Mouse (Mus musculus) layer of hippocampus, postnatal 36 days (tissue): ENCODE results near the gene Asb2. TPM values are rescaled to one million over a fixed set of nuclear protein-coding genes. Genes with fewer than 3 reads are reported as not detected.

Experiments
- DNase-seq, 2 experiments: peaks; one replicate each; pipeline ENCODE4 v3.0.0; 2022
- total RNA-seq, 2 experiments: library from RNA; stranded (reverse); gene quantifications; 2 replicates each; pipeline ENCODE4 v1.2.3; 2021

Asb2 gene
- total RNA-seq, 2 experiments from 2014 or later: 1.6 to 1.7 TPM

DNA sequence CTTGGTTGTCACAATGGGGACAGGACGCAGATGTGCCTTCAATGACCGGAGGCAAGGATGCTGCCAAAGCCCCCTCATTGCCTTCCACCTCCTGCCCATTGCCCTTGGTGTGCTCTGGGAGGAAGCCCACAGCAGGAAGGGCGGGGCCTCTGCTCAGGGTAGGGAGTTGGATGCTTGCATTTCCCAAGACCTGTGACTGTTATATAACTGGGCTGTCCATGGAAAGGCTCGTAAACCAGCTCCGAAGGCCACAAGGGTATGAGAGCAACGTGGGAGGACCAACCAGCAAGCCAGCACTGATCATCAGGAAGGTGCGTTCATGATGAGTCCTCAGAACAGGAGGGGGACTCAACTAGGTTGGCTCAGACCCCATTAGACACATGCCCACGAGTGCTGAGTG lies 5.0 kb upstream of the Asb2 start:
- no peak for DNase-seq

DNA sequence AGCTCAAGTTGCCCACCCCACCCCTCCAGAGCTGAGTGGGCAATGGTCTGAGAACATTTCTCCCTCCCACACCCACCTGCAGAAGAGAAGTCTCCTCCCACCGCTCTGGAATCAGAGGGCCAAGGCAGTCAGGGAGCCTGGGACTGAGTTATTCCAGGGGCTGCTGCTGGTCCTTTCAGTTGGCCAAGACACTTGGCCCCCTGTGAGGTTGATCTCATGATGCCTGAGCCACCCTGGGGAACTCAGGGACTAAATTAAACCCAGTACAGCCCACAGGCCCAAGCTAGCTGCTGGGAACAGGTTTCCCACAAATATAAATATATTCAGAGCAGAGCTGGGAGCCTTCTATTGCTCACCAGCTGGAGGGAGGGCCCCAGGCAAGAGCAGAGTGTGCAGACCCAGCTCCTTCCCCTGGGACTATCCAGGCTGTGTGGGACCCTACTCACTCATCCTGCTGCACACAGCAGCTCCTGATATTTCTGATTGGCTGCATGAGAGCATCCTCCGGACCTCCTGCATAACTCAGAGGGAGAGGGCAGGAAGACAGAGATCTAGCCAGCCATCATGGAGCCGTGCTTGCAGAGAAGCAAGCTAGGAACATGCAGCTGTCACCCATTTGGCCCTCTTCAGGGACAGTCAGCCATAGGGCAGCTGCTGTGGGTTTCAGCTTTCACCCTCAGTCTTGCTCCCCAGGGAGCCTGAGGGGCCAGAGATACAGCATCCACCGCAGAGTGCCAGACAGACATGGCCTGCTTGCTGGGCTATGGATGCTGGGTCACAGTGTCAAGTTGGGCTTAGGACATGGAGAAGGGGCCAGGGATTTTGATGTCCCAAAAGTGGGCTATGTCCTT lies 3.4 kb upstream of the Asb2 start:
- DNase-seq: no peak

DNA sequence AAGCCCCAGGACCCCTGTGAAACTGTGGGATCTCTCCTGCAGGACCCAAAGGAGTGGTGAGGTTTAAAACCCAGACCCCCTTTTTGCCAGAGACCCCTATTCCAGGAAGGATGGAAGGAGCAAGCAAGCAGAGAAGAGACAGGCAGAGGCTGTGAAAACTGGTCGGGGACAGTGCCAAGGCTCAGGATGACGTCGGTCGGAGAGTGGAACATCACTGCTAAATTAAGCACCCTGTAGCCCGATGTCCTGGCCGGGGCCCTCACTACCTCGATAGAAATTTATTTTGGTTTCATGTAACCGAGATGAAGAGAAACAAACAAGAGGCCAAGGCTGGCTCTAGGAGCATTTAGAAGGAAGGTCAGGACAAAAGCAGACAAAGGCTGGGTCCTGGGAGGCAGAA lies 2.4 kb upstream of the Asb2 start:
- no peak for DNase-seq

DNA sequence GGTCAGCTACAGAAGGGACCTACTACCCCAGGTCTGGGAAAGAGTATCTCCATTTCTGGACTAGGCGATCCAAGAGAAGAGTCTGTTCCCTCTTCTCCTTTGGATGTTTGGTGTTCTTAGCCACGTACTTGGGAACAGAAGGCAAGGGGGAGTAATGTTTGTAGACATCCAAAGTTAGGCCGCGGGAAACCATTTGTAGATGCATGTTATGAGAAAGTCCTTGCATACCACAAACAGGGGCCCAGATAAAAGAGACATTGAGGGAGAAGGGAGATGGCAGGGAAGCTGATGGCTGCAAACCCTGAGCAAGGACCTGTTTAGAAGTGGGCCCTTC lies 581 bp upstream of the Asb2 start:
- DNase-seq: no peak

DNA sequence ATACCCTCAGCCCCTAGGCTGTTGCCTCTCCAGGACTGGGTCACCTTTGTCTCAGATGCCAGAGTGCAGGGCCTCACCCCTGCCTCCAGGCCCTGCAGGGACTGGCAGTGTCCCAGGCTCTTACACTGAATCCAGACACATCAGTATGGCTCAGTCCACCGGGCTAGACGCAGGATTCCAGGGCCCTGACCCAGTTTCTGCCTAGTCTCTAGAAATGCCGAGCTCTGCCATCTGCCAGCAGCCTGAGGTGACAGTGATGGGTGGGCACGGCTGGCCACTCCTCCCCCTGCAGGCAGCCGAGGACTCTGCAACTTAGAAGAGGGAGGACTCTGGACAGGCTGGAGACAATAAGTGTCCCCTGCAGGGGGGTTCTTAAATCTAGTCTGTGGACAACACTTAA lies 2.3 kb downstream of the Asb2 start:
- DNase-seq: no peak

DNA sequence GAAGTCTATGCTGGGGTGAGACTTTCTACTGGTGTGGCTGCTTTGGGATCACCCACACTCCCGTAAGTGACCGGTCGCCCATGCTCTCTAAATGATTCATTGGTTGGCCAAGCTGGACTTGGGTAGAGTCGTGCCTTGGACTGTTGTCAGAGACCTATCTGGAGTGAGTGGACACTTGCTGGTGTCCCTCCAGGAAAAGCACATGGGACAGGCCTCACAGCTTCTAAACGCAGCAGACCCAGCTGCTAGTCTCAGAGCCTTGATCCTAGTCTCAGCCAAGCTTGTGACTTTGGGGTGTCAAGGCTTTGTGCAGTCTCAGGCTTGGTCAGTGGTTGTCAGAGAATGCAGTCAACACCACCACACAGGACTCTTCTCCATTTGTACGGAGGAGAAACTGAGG lies 3.1 kb downstream of the Asb2 start:
- no peak for DNase-seq

DNA sequence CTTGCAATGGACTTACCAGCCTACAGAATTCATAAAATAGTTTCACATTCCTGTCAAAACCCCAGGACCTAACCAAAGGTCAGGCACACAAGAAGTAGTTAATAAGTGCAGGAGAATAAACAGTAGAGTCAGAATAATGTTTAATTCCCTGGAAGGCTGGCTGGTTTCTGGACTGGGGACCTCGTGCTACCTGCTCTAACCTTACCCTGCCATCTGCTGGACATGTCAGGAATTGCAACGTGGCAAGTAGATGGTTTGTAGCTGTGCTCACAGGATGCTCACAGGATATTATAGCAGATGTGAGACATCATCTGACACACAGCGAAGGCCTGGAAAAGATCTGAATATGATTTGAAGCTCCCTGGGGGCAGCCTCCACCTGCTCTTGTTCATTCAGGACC lies 7.3 kb downstream of the Asb2 start:
- DNase-seq: peak; percentile 74 to 75

DNA sequence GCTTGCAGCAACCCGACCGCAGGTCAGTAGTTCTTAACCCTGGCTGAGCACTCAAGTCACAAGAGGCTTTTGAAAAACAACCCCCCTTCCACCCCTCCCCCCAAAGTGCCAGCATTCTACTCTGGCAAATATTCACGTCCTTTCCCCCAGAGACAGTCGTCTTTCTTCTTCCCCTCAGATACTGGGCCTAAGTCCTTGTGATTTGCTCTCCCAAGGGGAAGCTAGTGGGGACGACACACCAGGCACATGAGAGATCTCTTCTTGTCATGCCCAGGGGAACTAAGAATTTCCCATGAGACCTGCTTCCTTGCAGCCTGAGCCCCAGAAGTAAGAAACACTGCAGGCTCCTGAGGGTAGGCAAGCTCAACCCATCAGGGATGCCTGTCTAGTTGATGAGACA lies 8.4 kb downstream of the Asb2 start:
- DNase-seq: no peak

DNA sequence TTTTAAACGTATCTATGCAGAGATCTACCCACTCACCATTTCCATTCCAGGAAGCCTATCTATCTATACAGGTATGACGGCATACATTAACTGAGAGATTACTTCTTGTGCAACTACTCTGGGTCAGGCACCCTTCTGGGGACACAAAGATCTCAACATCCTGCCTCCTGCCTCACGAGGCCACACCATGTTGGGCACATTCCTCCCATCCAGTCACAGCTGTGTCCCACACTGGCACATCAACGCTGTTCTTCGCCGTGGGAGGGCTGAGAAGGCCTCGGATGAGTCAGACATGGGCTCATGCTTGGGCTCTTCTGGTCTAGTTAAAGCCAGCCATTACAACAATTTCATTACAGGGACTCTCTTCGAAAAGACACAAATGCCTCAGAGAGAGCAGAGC lies 8.9 kb downstream of the Asb2 start:
- no peak for DNase-seq

DNA sequence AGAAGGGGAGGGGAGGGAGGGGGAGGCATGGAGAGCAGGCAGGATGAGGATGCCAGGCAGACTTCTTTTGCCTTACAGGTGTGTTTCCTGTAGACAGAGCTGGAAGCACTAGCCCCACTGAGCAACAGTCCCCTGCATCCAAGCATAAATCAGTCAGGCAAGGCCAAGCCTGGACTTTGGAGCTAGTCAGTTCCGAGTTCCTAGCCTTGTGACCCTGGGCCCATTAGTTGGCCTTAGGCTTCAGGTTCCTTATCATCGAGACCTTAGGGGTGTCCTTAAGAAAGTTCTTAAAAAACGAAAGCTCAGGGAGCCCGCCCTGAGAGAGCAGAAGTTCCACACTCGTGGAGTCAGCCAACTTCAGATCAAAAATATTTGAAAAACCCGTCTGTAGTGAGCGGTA lies 10.9 kb downstream of the Asb2 start:
- no peak for DNase-seq

DNA sequence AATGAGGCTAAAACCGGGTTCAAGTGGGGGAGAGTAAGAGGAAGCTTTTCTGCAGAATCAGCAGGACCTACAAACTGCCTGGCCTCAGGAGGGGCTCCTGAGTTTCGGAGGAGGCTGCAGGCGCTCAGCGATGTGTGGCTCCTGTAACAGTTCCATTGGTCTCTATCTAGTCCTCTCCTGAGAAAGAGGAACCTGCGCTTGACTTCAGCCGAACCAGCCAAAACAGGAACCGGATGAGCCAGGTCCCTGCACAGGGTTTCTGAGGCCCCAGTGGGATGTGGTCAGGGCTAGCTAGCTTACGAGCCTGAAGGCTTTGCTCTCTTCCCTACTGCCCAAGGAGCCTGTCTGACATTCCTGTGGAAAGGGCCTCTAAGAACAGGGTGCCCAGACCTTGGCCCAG lies 12.3 kb downstream of the Asb2 start:
- DNase-seq: no peak

DNA sequence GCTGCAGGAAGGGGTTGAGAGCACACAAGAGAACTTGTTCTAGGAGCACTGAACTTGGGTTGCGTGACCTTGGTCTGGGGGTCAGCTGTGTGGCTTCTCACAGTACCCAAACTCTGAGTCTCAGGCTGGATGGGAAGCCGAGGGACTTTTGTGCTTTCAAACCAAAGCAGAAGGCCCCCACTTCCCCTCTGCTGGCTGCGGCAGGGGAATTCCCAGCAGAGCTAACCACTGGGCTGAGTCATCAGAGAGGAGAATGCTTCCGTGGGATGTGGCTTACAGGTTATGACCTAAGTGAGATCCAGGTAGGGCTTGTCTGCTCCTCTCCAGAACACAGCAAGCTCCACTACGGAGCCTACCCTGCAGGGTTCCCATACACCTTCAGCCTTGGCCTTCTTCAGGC lies 14.6 kb downstream of the Asb2 start:
- DNase-seq: no peak

DNA sequence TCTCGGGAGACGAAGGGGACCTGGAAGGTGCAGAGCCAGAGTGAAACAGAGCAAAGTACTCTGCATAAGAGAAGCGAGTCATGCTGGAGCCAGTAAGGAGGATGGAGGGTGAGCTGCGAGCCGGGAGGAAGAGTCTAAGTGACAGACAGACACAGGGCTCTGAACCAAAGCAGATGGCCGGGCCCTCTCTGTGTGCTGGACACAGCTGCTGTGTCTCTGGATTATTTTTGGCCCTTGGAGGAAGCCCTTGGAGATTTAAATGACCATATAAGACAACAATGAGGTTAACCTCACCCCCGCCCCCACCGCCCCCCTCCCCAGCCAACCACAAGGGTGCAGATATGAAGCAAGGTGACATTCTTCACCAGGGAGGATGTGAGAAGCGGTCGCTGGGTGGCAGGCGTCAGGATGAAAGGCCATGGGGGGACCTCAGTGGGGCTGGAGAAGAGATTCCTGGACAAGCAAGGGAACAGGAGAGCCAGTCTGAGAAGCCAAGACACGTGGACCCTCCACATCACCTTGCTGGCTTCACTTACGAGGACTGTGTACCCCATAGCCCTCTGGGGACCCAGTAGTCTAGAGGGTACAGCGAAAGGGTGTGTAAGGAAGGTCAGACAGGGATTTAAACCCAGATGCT lies 17.5 kb downstream of the Asb2 start:
- no peak for DNase-seq

DNA sequence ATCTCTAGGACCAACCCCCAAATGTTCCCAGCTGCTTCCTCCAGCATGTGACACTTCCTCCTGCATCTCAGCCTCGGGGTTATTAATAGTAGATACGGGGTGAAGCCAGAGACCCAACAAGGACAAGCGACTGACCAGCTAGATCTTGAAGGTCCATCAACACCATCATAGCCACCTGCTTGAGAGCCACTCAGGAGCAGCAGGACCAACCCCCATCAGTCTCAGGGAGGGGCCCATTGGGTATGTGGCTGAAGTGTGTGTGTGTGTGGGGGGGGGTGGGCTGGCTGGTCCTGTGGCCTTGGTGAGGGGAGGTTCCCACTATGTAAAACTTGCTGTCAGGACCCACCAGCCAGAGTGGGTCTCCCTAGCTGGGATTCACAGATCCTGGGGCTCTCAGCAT lies 19.0 kb downstream of the Asb2 start:
- no peak for DNase-seq

DNA sequence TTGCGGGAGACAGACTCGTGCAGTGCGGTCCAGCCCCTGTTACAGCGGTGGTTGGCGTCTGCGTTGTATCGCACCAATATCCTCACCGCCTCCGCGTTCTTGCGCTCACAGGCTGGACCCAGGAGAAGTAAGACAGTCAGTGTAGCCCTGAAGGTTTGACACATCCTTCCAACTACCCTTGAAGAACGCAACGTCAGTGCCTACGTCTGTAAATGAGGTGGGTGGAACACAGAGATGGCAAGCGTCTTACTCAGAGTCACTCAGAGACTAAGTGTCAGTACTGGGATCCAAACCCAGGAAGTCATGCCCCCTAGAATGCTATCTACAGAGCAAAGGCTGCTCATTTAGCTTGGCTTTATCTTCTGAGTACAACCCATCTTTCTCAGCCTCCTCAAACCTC lies 22.4 kb downstream of the Asb2 start:
- no peak for DNase-seq

DNA sequence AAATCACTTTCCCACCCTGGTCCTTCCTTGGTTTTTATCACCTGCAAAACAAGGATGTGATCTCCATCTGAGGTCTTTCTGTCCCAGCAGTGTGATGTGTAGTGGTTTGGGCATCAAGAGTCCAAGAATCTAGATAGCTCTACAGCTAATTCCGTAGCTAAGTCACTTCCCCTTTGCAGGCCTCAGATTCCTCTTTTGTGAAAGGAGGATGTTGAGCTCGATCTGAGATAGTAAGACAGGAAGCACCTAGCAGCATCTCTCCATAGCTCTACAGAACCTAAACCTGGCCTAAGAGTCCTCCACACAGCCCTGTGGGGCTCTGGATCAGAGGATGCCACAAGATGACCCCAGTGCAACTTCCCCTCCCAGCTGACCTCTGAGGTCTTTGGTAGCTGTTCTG lies 22.9 kb downstream of the Asb2 start:
- no peak for DNase-seq

DNA sequence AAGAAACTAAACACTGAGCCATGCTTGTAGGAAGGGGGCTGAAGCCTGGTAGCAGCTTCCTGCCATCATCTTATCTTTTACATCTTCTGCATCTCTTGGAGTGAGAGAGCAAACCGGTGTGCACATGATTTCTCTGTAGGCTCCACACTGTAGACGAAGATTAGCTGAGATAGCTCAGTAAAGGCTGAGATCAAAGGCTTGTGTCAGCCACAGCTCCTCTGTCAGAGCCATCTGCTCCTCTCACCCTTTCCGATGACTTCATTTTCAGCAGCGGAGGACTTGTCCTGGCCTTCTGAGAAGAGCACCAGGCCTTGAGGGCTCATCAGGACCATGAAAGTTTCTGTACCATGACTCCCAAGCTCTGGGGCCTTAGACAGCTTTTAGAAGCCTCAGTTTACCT lies 24.3 kb downstream of the Asb2 start:
- no peak for DNase-seq

DNA sequence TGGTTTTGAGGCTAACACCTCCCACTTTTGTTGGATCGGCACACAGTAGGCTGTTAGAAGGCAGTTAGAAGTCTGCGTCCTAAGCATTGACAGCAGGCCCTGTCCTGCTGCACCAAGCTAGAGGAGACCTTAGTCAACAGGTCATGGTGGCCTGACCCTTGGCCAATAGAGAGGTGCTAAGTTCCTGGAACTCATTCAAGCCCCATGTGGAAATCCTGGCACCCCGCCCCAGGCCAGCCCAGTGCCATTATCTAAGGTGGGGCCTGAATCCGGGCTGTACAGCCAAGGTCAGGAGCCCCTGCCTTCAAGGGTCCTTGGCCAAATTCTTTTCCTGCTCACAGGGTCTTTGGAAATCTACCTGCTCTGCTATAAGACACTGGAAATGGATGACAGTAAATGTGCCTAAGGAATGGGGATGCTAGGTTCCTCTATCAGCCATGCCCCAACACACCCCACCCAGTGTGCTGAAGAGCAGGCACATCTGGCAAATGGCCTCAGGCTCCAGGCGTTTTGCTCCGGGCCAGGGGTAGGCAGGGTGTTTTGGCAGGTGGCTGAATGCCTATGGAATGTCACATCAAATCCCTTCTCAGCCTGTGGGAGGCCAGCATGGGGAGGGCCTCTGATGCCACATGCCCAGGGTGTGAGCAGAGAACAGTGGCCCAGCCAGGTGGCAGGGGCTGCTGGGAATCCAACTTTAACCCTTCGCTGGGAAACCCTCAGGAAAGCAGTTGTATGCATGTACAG lies 27.2 kb downstream of the Asb2 start:
- DNase-seq: no peak

DNA sequence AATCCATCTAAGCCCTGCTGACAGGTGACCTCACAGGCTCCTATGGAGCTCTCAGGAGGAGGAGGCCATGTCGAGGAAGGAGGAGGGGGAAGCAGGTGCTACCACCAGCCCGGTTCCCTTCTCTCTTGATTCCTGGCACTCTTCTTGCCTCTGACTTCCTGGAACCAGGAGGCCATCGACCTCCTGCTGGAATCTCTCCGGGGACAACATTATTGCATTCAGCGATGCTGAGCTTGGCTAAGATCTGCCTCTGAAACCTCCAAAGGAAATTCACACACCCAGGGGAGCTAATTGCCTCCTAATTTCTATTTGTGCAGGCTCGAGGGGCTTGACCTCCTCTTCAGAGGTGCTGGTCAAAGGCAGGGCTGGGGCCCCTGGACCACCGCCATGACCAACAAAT lies 28.7 kb downstream of the Asb2 start:
- DNase-seq: no peak

DNA sequence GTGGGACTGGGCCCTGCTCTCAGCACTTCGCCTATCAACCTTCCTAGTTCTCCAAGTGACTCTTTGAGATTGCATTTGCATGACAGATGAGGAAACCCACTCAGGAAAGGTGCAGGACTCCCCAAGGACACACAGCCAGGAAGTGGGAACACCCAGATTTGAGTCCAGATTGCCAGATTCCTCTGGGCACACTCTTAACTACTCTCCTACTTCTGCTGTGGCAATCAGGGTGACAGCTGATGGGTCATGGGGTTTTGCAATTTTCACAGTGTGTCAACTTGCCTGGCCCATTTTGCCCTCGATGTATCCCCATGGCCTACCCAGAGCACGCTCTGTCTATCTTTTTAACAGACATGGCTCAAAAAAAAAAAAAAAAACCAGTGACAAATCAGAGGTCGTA lies 29.2 kb downstream of the Asb2 start:
- DNase-seq: no peak

DNA sequence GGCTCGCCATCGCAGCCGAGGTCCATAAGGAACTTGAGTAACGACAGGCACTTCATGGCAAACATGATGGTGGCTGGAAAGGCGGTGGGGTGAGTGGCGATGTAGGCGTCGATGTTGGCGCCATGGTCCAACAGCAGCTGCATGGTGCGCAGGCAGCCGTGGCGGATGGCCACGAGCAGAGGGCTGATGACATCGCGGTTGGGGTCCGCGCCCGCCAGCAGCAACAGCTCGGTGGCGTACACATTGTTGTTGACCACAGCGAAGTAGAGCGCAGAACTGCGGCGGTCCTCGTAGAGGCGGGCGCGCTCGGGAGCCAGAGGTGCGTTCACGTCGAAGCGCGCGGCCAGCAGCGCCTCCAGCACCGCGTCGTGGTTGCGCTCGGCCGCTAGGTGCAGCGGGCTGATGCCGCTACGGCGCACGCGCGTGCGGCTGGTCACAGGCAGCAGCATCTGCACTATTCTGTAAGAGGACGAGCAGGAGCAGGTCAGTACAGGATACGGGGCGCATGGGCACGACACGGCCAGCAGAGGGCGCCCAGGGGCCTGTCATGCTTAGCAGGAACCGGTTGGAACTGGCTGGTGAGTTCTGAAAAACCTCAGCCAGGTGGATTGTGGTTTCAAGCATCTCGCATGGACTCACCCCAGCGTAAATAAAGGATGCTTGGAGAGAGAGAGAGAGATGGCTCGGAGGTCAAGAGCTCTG lies 30.5 kb downstream of the Asb2 start:
- DNase-seq: peak; percentile 77 to 79

DNA sequence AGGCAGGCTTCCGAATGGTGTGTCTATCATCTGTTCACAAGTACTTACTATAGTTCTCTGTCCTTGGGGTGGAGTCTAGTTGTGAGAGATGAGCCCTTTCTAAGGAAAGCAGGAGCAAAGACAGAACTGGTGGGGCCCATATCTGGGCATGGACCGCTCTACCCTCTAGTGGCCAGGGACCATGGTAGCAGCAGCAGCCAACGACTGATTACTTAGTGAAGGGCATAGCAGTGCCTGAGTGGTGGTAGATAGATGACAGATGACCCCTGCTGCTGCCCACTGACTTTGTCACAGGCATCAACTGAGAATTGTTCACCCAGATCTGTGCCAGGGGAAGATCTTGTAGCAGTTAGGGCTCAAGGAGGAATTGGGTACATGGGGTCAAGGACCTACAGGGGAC lies 33.0 kb downstream of the Asb2 start:
- peak in 1 of 2 experiments; percentile 40 for DNase-seq
